Mouse (Mus musculus) kidney, embryonic 14.5 days (tissue): ENCODE measurements around the gene Olfr71. TPM values are rescaled to one million over a fixed set of nuclear protein-coding genes. Genes with fewer than 3 reads are reported as not detected.

Source experiments
- ATAC-seq: fragments of 200-750 bp; cut with Nextera tagmentation; 2 replicates; pipeline ENCODE4 v1.8.0; 2017; ENCODE audit warnings: moderate number of reproducible peaks, mild to moderate bottlenecking, moderate TSS enrichment, moderate library complexity; ENCODE audit not compliant: low FRiP score, low TSS enrichment
- H3K27ac ChIP-seq: fragments of 300-500 bp; sonication (generic); 2 replicates; pipeline ENCODE4 v1.5.1; 2014; ENCODE audit warnings: low read depth, mild to moderate bottlenecking, low read length, moderate library complexity, mixed read lengths
- H3K27me3 ChIP-seq: fragments of 300-500 bp; sonication (generic); 2 replicates; pipeline ENCODE4 v1.6.1; 2014; ENCODE audit warnings: mild to moderate bottlenecking, low read length; ENCODE audit not compliant: control insufficient read depth, insufficient read depth
- H3K36me3 ChIP-seq: fragments of 300-500 bp; sonication (generic); 2 replicates; pipeline ENCODE4 v1.6.1; 2014; ENCODE audit warnings: low read length, mixed read lengths; ENCODE audit not compliant: control insufficient read depth, insufficient read depth
- H3K4me1 ChIP-seq: fragments of 300-500 bp; sonication (generic); 2 replicates; pipeline ENCODE4 v1.6.1; 2014; ENCODE audit warnings: low read length, mixed read lengths; ENCODE audit not compliant: control insufficient read depth, insufficient read depth
- H3K4me2 ChIP-seq: fragments of 300-500 bp; sonication (generic); replicated peaks from 2 replicates; pipeline ENCODE4 v1.6.1; 2014; ENCODE audit warnings: low read depth, mild to moderate bottlenecking, low read length
- H3K4me3 ChIP-seq: fragments of 300-500 bp; sonication (generic); 2 replicates; pipeline ENCODE4 v1.5.1; 2014; ENCODE audit warnings: mild to moderate bottlenecking, low read length
- H3K9ac ChIP-seq: fragments of 300-500 bp; sonication (generic); 2 replicates; pipeline ENCODE4 v1.6.1; 2014; ENCODE audit warnings: low read depth, mild to moderate bottlenecking, low read length, moderate library complexity
- H3K9me3 ChIP-seq: fragments of 300-500 bp; sonication (generic); 2 replicates; pipeline ENCODE4 v1.6.1; 2016; ENCODE audit warnings: low read length; ENCODE audit not compliant: control insufficient read depth
- WGBS: fragments of 180-500 bp; shearing (Covaris S2); extraction: QIAGEN DNeasy Blood & Tissue Kit; methylation state at CpG from one replicate; pipeline ENCODE4 v1.1.7; 2014; 5-methylcytosine and 5-hydroxymethylcytosine counted together
- polyA plus RNA-seq: library from polyadenylated mRNA; unstranded; fragments of >200 nt; fragmentation: Nextera tagmentation; extraction: Ambion mirVana; gene quantifications from 2 replicates; pipeline ENCODE4 v1.2.1, GENCODE M21; 2014

The Olfr71 gene
- polyA plus RNA-seq, 1 experiment from 2014 or later = not detected

DNA sequence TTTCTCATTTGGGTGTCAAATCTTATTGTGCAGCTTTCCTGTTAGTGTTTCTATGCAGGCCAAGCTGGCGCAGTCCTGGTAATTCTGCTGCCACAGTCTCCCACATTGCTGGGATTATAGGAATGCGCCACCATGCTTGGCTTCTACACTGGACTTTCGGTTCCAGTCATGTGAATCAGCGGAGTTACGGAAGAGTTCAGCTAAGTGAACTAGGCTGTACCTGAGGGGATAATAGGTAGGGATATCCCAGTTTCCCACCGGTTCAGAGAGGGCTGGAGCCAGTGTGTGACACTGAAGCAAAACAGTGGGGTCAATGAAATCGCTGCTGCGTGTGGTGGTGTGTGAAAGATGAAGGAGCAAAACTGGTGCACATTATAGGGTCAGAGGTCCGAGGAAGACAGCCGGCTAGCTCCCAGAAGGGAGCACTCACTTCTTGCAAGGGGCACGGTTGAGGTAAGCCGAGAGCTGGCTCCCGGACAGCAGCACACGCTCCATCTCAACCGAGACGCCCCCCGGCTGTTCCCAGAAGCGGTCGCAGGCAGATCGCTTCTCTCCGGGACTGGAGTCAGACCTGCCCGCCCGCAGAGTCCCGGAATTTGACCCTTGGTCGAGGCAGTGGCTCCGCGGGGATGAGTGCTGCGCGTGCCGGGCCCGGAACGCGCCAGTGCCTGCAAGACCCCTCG lies 54.3 kb downstream of the Olfr71 start:
- peak overlapping the region; percentile 66 for H3K4me2 ChIP-seq

More for the DNA sequence above, 54.3 kb downstream of the Olfr71 start:
- Histone ChIP-seq H3K4me3 (peak overlapping the region; percentile 86), H3K27me3 (no peaks in the 10 kb centered on the region; the same call in 1 of the 2 replicates), H3K4me1 (peaks cover 5% of the 10 kb centered on the region; the same call in 1 of the 2 replicates), H3K9ac (peak overlapping the region; percentile 90), H3K27ac (peak overlapping the region; percentile 90), H3K36me3 (no peaks in the 10 kb centered on the region), H3K9me3 (no peaks in the 10 kb centered on the region)
- 5% methylated on average over 34 of the region's 34 CpGs for WGBS
- ATAC-seq = peak; percentile 32; the same call in 1 of the 2 replicates

Other genes starting within 250 kb of the Olfr71 start
- not detected in 2 replicates for gene Sit1, start 226.5 kb downstream of the Olfr71 start, polyA plus RNA-seq
- 59.4 and 72.2 TPM in 2 replicates for gene Ccdc107, start 217.4 kb downstream of the Olfr71 start, polyA plus RNA-seq
- 36.4 and 38.2 TPM in 2 replicates for gene Arhgef39, start 210.6 kb downstream of the Olfr71 start, polyA plus RNA-seq
- gene Car9, start 203.3 kb downstream of the Olfr71 start, polyA plus RNA-seq = 0.80 and 1.3 TPM in 2 replicates
- gene Tpm2, start 186.5 kb downstream of the Olfr71 start, polyA plus RNA-seq = 208 and 212 TPM in 2 replicates
- 50.2 and 55.7 TPM in 2 replicates for gene Creb3, start 147.9 kb downstream of the Olfr71 start, polyA plus RNA-seq
- gene Tln1, start 147.6 kb downstream of the Olfr71 start, polyA plus RNA-seq = 72.6 and 87.2 TPM in 2 replicates
- 27.9 and 34.4 TPM in 2 replicates for gene Rgp1, start 131.5 kb downstream of the Olfr71 start, polyA plus RNA-seq
- 13.1 and 17.9 TPM in 2 replicates for gene Gba2, start 131.4 kb downstream of the Olfr71 start, polyA plus RNA-seq
- 0.63 and 1.0 TPM in 2 replicates for gene Msmp, start 125.8 kb downstream of the Olfr71 start, polyA plus RNA-seq
- 6.0 and 11.1 TPM in 2 replicates for gene Npr2, start 78.3 kb downstream of the Olfr71 start, polyA plus RNA-seq
- 0.93 and 1.3 TPM in 2 replicates for gene Spag8, start 56.7 kb downstream of the Olfr71 start, polyA plus RNA-seq
- gene Hint2, start 53.8 kb downstream of the Olfr71 start, polyA plus RNA-seq = 107 and 136 TPM in 2 replicates
- 2.6 and 3.2 TPM in 2 replicates for gene Tmem8b, start 41.3 kb downstream of the Olfr71 start, polyA plus RNA-seq
- gene Fam221b, start 41.1 kb downstream of the Olfr71 start, polyA plus RNA-seq = 2.6 and 3.7 TPM in 2 replicates
- not detected in 2 replicates for gene Olfr70, start 9.4 kb downstream of the Olfr71 start, polyA plus RNA-seq
- 0.40 and 1.0 TPM in 2 replicates for gene Hrct1, start 16.9 kb upstream of the Olfr71 start, polyA plus RNA-seq
- gene Spaar, start 19.8 kb upstream of the Olfr71 start, polyA plus RNA-seq = 0.04 and 0.14 TPM in 2 replicates
- not detected in 2 replicates for gene Olfr159, start 60.8 kb upstream of the Olfr71 start, polyA plus RNA-seq
- gene Olfr156, start 113.6 kb upstream of the Olfr71 start, polyA plus RNA-seq = not detected in 2 replicates
- not detected in 2 replicates for gene Olfr157, start 129.9 kb upstream of the Olfr71 start, polyA plus RNA-seq
- not detected in 2 replicates for gene Olfr155, start 141.3 kb upstream of the Olfr71 start, polyA plus RNA-seq
- 16.9 and 26.2 TPM in 2 replicates for gene Reck, start 165.3 kb upstream of the Olfr71 start, polyA plus RNA-seq
- gene Glipr2, start 247.1 kb upstream of the Olfr71 start, polyA plus RNA-seq = 51.4 and 63.6 TPM in 2 replicates